Mouse (Mus musculus) embryonic facial prominence, embryonic 14.5 days (tissue): Measurements from ENCODE around the gene Chrm4. TPM values are rescaled to one million over a fixed set of nuclear protein-coding genes. Genes with fewer than 3 reads are reported as not detected.
A peak's percentile ranks its signal among the peaks of the same experiment; 100 is the strongest.

Experiments
- ATAC-seq: fragments of 200-750 bp; cut with Nextera tagmentation; 2 replicates; pipeline ENCODE4 v1.8.0; 2017; ENCODE audit warnings: low read depth, moderate number of reproducible peaks, moderate TSS enrichment
- DNase-seq: peaks from one replicate; pipeline ENCODE4 v3.0.0-alpha.2; 2015; ENCODE audit warnings: low spot score
- H3K27ac ChIP-seq: fragments of 300-500 bp; sonication (generic); replicated peaks from 2 replicates; pipeline ENCODE4 v1.5.1; 2014; ENCODE audit warnings: low read depth, mild to moderate bottlenecking, low read length, moderate library complexity
- H3K27me3 ChIP-seq: fragments of 300-500 bp; sonication (generic); replicated peaks from 2 replicates; pipeline ENCODE4 v1.6.1; 2014; ENCODE audit warnings: low read length; ENCODE audit not compliant: control insufficient read depth, insufficient read depth
- H3K36me3 ChIP-seq: fragments of 300-500 bp; sonication (generic); 2 replicates; pipeline ENCODE4 v1.6.1; 2014; ENCODE audit warnings: low read length, mixed read lengths; ENCODE audit not compliant: control insufficient read depth, insufficient read depth
- H3K4me1 ChIP-seq: fragments of 300-500 bp; sonication (generic); 2 replicates; pipeline ENCODE4 v1.6.1; 2014; ENCODE audit warnings: antibody characterized with exemption, low read length; ENCODE audit not compliant: control insufficient read depth, insufficient read depth
- H3K4me2 ChIP-seq: fragments of 300-500 bp; sonication (generic); 2 replicates; pipeline ENCODE4 v1.6.1; 2014; ENCODE audit warnings: low read depth, mild to moderate bottlenecking, low read length, moderate library complexity, mixed read lengths
- H3K4me3 ChIP-seq: fragments of 300-500 bp; sonication (generic); 2 replicates; pipeline ENCODE4 v1.5.1; 2014; ENCODE audit warnings: low read depth, mild to moderate bottlenecking, low read length
- H3K9ac ChIP-seq: fragments of 300-500 bp; sonication (generic); 2 replicates; pipeline ENCODE4 v1.6.1; 2014; ENCODE audit warnings: low read depth, mild to moderate bottlenecking, low read length, moderate library complexity, mixed read lengths
- H3K9me3 ChIP-seq: fragments of 300-500 bp; sonication (generic); 2 replicates; pipeline ENCODE4 v1.6.1; 2016; ENCODE audit warnings: low read length; ENCODE audit not compliant: control insufficient read depth
- WGBS: fragments of 180-500 bp; shearing (Covaris S2); extraction: QIAGEN DNeasy Blood & Tissue Kit; methylation state at CpG from one replicate; pipeline ENCODE4 v1.1.7; 2014; 5-methylcytosine and 5-hydroxymethylcytosine counted together
- polyA plus RNA-seq: library from polyadenylated mRNA; unstranded; fragments of >200 nt; fragmentation: Nextera tagmentation; extraction: Ambion mirVana; gene quantifications from 2 replicates; pipeline ENCODE4 v1.2.1, GENCODE M21; 2014

Gene Chrm4
- polyA plus RNA-seq, 1 experiment from 2014 or later = 0.31 TPM

DNA sequence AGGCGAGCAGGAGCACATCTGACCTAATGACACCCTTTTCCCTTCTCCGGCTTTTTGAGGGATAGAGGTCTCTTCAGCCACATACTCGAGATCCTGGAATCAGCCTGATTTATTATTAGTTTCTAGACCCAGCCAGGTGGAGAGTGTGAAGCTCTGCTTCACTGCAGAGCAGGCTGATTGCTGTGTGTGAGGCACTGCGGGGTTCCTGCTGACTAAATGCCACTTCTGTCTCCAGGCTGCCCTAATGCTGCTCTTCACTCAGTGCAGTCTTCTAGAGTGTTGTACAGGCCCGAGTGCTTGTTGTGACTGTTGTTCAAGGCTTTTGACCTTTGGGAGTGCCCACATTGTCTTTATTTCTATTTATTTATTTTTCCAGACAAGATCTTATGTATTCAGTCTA, 24.7 kb upstream of the Chrm4 start:
- no peaks in the 10 kb centered on the region for H3K9me3 ChIP-seq
- 70% methylated on average over 5 of the region's 5 CpGs for WGBS

GRCm38 (mm10) chr2:91903171-91903925, 23.7 kb upstream of the Chrm4 start:
- ATAC-seq (no peak), DNase-seq (no peak)
- H3K27ac ChIP-seq = no peak overlapping the region
- H3K27me3 ChIP-seq = no peaks in the 10 kb centered on the region
- 88% methylated on average over 3 of the region's 3 CpGs for WGBS
- no peak overlapping the region for H3K9ac ChIP-seq
- H3K36me3 ChIP-seq = peaks cover 45% of the 10 kb centered on the region
- H3K4me3 ChIP-seq = no peak overlapping the region
- no peak overlapping the region for H3K4me2 ChIP-seq
- no peaks in the 10 kb centered on the region for H3K4me1 ChIP-seq
- H3K9me3 ChIP-seq = no peaks in the 10 kb centered on the region

More for the DNA sequence above, 24.7 kb upstream of the Chrm4 start:
- Histone ChIP-seq H3K27me3 (no peaks in the 10 kb centered on the region), H3K4me3 (no peak overlapping the region), H3K4me2 (no peak overlapping the region), H3K4me1 (no peaks in the 10 kb centered on the region), H3K36me3 (peaks cover 41% of the 10 kb centered on the region), H3K27ac (no peak overlapping the region), H3K9ac (no peak overlapping the region)
- ATAC-seq (no peak), DNase-seq (no peak)

DNA sequence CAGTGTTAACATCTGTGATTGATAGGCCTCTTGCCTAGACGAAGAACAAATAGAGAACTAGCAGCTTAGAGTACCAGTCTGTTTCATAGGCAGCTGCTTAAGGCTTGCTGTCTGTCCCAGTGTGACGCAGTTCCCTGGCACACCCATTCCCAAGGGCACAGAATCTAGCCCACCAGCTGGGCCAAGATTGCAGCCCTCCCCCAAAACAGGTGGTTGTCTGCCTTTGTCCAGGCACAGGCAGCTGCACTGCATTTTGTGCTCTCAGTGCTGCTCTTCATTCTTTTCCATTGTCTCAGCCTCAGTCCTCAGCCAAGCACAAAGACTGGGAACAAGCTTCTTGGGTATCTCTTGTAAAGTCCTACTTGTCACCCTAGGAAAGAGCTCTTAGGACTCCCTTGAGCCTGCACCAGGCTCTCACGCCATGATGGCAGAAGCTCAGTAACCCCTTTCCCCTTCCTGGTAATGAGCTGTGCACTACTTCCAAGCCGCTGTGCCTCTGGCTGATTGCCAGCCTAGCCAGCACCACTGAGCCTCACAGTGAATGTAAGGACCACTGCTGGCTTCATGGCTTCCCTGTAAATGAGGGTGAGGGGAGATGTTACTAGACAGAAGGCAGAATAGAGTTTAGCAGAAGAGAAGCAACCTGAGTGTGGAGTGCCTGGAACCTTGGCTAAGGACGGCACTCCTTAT, 22.3 kb upstream of the Chrm4 start:
- DNase-seq (peak; percentile 78), ATAC-seq (peak; percentile 83)
- peaks cover 46% of the 10 kb centered on the region for H3K36me3 ChIP-seq
- H3K9ac ChIP-seq = no peak overlapping the region
- no peaks in the 10 kb centered on the region for H3K27me3 ChIP-seq
- H3K9me3 ChIP-seq = no peaks in the 10 kb centered on the region
- peak overlapping the region; percentile 36; the same call in 1 of the 2 replicates for H3K27ac ChIP-seq
- H3K4me3 ChIP-seq = no peak overlapping the region
- no peak overlapping the region for H3K4me2 ChIP-seq
- no peaks in the 10 kb centered on the region for H3K4me1 ChIP-seq
- WGBS = 81% methylated on average over 5 of the region's 5 CpGs

DNA sequence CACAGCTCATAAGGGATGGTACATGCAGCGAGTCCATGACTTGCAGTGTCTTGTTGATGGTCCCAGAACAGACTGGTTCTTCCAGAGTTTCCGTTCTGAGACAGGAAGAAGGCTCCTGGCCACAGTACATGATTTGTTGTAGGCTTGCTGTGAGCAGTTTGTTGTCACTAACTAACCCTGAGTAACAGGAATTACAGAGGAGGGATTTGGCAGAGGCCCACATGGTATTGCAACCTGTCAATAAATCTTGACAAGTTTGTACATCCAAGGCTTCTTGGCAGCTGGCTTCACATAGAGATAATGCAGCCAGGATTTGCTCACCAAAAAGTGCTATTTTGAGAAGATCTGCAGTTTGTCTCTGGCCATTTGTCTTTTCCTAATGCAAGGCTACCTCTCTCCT, 20.9 kb upstream of the Chrm4 start:
- H3K27ac ChIP-seq = no peak overlapping the region
- H3K4me1 ChIP-seq = no peaks in the 10 kb centered on the region
- no peak overlapping the region for H3K4me2 ChIP-seq
- 98% methylated on average over 2 of the region's 2 CpGs for WGBS
- 0 out of 2 replicates have a peak, but pooled peaks have one; percentile 47 for ATAC-seq
- H3K36me3 ChIP-seq = peaks cover 48% of the 10 kb centered on the region
- H3K9me3 ChIP-seq = no peaks in the 10 kb centered on the region
- DNase-seq = no peak
- H3K4me3 ChIP-seq = no peak overlapping the region
- H3K9ac ChIP-seq = no peak overlapping the region
- no peaks in the 10 kb centered on the region for H3K27me3 ChIP-seq

GRCm38 (mm10) chr2:91912616-91913015, 14.4 kb upstream of the Chrm4 start:
- Histone ChIP-seq H3K36me3 (peaks cover 80% of the 10 kb centered on the region), H3K4me1 (no peaks in the 10 kb centered on the region), H3K27ac (no peak overlapping the region), H3K9ac (no peak overlapping the region), H3K27me3 (no peaks in the 10 kb centered on the region), H3K4me2 (no peak overlapping the region), H3K9me3 (no peaks in the 10 kb centered on the region), H3K4me3 (no peak overlapping the region)
- DNase-seq (no peak), ATAC-seq (no peak)
- 70% methylated on average over 3 of the region's 3 CpGs for WGBS

DNA sequence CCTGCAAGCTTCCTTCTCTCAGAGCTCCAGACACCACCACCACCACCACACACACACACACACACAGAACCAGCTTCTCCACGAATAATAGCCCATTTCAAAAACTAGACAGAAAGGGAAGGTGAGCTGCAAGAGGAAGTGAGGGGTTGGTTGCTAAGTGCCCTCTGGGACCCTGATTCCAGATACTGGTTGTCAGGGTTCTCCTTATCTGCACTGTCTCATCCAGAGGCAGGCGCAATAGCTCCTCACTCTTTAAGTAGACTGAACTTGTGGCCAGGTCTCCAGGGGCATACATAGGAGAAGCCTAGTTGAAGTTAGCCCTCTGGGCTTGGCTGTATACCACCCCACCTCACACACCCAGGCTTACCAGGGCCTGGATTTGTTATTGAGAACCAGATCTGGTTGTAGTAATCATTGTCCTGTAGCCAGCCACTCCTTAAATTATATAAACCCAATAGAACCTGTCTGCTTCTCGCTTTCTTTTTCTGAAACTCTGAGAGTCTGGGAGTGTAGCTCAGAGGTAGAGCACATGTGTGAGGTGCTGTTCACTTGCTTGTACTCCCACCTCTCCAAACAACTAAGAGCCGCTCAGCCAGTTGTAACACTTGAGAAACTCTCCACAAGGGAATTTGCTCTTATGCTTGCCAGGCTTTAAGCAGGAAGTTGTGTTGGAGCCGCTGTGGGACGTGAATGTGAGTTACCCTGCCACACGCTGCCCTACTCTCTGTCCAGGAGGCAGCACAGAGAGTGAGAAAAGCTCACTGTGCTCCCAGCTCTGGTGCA, 13.5 kb upstream of the Chrm4 start:
- Histone ChIP-seq H3K4me1 (no peaks in the 10 kb centered on the region), H3K36me3 (peaks cover 88% of the 10 kb centered on the region), H3K27me3 (no peaks in the 10 kb centered on the region), H3K9ac (no peak overlapping the region), H3K4me2 (no peak overlapping the region), H3K27ac (no peak overlapping the region), H3K4me3 (no peak overlapping the region), H3K9me3 (no peaks in the 10 kb centered on the region)
- DNase-seq = no peak
- ATAC-seq = no peak
- WGBS = 82% methylated on average over 7 of the region's 7 CpGs

DNA sequence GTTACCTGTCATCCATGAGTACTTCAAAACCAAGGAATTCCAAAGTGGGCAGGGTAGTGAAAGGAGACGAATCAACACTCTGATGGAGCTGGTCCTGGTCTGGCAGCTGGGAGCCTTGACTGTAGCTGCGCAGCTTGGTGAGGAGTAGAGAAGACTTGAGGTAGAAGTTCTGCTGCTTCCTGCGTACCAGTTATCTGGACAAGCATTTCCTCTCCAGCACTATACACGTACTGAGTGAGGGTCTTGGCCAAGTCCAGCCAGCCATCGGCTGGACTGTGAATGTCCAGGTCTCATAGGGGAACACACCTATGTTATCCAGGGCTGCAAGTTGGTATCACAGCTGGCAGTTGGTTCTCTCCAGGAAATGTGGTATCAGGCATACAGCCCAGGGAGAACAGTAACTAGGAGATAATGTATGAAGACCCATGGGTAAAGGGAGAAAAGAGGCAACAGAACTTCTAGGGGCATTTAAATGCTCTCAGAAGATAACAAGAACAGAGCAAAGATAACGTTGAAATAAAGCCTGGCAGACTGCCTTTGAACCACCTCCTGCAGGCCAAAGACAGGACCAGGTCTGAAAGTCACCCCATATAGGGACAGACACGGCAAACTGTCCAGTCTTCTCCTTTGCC, 10.6 kb upstream of the Chrm4 start:
- Histone ChIP-seq H3K9ac (no peak overlapping the region), H3K4me1 (peaks cover 2% of the 10 kb centered on the region), H3K27me3 (peaks cover 7% of the 10 kb centered on the region), H3K36me3 (peaks cover 71% of the 10 kb centered on the region), H3K4me2 (no peak overlapping the region), H3K9me3 (no peaks in the 10 kb centered on the region), H3K4me3 (no peak overlapping the region), H3K27ac (no peak overlapping the region)
- 94% methylated on average over 7 of the region's 7 CpGs for WGBS
- no peak for ATAC-seq
- no peak for DNase-seq

GRCm38 (mm10) chr2:91917096-91917495, 10.0 kb upstream of the Chrm4 start:
- DNase-seq (no peak), ATAC-seq (no peak)
- H3K27me3 ChIP-seq = peaks cover 13% of the 10 kb centered on the region
- no peak overlapping the region for H3K9ac ChIP-seq
- no peaks in the 10 kb centered on the region for H3K9me3 ChIP-seq
- 87% methylated on average over 7 of the region's 7 CpGs for WGBS
- H3K36me3 ChIP-seq = peaks cover 65% of the 10 kb centered on the region
- H3K4me3 ChIP-seq = no peak overlapping the region
- no peak overlapping the region for H3K27ac ChIP-seq
- peaks cover 6% of the 10 kb centered on the region for H3K4me1 ChIP-seq
- no peak overlapping the region for H3K4me2 ChIP-seq
